Mouse (Mus musculus): ENCODE measurements at regions not wholly inside any gene's neighbourhood (a gene's known extent, or its start where the extent isn't known, plus 50 kb on each side); places are given as distances from the start of the nearest gene placed in this dataset.

DNA sequence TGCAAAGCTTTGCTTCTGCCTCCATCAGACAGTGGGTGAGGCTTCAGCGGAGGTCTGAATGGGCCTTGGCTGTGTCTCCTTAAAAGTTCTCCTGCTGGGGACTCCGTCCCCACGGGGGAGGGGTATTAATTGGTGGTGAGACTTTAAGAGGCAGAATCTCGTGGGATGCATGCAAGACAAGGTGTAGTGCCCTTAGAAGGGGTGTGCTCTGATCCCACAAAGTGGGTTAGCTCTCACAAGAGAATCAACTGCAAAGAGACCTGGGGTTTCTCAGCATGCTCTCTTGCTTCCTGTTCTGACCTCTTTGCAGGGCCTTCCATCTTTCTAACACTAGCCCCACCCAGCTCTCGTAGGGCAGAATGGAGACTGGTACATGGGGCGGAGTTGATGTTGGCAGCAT, 359.2 kb upstream of the 3110018I06Rik start:
- TF ChIP-seq ZC3H11A (IDR thresholded peaks at IDR 0.05; ENCODE audit: borderline replicate concordance, low read depth, low read length) (no peak), HCFC1 (IDR thresholded peaks at IDR 0.05; ENCODE audit: borderline replicate concordance, insufficient read depth, low read length) (no peak), ZNF384 (IDR thresholded peaks at IDR 0.05; ENCODE audit: low read depth, low read length) (no peak)

Data from ES-E14 (cell line).